Mouse (Mus musculus): Measurements from ENCODE around the gene Ggt6.

Gene Ggt6

DNA sequence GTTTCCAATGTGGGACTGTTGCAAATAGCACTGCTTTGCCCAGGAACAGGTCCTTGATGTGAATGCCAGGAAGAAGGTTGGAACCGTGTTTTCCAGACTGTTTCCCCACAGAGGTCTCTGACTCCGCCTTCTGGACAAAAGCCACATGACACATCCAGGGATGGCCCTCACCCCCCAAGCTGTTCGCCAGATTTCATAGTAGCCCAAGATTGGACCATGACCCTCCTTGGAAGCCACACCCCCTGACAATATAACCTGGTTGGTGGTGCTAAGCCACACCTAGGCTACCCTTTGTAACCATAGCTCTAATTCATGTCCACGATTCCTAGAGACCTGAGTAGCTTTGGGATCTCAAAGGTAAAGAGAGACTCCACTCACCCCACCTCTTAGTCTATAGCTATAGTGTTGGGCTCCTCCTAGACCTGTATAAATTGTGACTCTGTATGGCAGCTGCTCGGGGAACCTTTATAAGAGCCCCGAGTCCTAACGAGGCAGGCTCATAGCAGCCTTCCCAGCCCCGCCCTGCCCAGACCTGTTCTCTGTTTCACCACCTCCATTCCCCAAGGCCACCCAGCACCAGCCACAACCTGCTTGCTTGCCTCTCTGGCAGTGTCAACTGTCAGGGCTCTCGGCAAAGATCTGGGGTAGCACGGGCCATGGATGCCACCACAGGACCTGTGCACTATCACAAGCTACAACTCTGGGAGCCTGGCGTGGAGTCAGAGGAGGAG lies at the start of gene Ggt6:
Ggt6 (plus strand) TSS at position 564 of the 731 bp plus-strand sequence.
- DNase-seq, result peak; percentile 92

GRCm38 (mm10) chr11:72388113-72388529 lies 47.2 kb upstream of the Ggt6 start:
- no peak for DNase-seq

DNA sequence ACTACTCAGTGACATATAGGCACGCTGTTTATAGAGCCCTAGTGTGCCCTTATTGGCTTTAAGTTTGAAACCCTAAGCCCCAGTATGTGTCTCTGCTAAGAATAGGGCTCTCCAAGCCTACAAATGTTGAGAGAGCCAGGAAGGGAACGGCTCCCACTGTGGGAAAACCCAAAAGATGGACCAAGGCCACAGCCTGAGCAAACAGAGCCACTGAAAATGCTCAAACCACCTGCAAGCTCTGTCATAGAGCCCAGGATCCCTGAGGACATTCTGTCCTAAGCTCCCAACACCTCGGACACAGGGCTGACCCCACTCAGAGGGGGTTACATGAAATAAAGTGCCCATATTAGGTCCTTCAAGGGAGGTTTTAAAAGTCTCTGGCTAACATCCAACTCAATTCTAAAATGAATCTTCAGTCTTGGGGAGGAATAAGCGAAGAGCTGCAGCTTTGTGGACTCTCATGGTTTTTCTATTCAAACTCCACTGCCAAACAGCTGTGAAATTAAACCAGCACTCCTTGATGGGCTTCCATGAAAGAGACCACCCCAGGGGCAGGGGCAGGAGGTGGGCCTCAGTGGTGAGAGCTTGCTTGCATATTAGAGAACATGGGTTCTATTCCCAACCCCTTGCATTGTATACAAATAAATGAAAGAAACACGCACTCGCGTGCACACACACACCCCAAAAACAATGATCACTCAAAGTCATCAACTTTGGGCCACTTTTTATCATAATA lies 45.8 kb upstream of the Ggt6 start:
- no peak for DNase-seq

- no peak for DNase-seq
Measured at GRCm38 (mm10) chr11:72391181-72391580, 44.1 kb upstream of the Ggt6 start.

DNA sequence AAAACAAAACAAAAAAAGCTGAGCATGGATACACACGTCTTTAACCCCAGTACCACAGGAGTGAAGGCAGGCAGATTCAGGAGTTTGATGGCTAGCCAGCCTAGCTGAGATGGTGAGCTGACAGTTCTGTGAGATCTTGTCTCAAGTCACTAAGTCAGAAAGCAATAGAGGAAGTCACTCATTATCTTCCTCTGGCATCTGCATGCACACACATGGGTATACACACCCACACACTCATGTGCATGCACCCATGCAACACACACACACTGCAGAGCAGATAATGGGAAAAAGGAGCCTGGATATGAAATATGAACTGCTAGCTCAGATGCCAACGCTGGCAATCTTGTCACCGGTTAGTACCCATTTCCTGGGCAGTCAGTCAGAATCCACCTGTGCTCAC lies 42.1 kb upstream of the Ggt6 start:
- DNase-seq, result no peak

DNA sequence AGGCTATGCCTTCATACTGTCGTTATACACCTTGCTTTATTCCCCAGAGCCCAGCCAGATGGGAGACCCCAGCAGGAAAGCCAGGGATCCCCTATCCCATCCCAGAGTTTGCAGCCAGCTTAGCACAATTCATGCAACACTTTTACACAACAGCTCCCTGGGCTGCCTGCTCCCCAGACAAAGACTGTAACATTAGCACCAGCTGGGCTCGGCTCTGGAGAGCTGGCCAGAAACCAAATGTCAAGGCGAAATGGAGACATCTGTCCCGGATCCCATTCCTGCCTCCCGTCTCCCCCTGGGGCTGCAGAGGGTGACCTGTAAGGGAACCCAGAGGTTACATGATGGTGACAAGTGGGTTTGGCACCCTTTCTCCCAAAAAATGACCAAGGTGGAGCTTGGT lies 41.7 kb upstream of the Ggt6 start:
- DNase-seq, result no peak

GRCm38 (mm10) chr11:72394694-72395093 lies 40.6 kb upstream of the Ggt6 start:
- DNase-seq, result no peak

- no peak for DNase-seq
Measured at GRCm38 (mm10) chr11:72395652-72396051, 39.7 kb upstream of the Ggt6 start.

DNA sequence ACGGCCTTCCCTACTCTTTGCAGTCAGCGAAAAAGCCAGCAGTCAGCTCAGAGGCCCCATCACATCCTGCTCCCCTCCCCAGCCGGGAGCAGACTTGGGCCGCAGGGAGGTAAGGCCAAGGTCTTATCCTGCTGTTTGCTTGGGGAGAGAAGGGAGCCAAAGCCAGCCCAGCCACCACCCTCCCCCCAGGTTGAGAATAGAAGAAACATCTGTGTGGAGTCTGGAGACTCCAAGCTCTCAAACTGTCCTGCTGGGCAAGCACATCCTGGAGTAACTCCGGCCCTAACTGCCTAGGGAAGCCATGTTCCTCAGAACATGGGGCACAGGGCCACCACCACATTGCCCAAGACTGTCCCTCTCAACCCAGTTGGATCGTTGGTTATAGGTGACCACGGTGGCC lies 38.7 kb upstream of the Ggt6 start:
- no peak for DNase-seq

GRCm38 (mm10) chr11:72397072-72397471 lies 38.3 kb upstream of the Ggt6 start:
- DNase-seq, result no peak

DNA sequence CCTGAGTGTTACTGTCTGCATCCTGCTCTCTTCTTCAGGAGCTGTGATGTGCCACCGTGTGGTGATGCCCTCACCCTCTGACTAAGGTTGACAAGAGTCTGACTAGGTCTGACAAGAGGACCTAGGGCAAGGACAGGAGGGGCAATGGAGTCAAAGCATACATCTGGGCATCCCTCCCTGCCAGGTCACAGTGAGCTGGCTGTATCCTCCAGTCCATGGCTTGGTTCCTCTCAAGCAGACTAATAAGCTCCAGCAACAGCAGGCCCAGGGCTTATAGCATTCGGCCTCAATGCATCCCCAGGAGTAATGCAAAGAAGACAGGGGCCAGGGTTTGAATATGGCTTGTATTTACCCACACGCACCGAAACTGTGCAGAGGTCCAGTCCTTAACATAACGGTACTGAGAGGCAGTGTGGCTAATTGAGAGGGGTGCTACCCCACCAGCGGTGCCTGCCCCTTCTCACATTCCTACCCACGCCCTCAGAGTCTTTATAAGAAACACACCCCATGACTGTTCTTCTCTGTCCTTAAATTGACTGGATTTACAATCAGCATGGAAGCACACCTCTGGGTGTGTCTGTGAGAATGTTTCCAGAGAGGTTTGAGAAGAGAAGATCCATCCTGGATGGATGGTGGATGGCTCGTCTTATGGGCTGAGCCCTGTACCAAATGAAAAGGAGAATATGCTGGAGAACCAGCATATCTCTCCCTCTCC lies 37.4 kb upstream of the Ggt6 start:
- DNase-seq, result no peak

DNA sequence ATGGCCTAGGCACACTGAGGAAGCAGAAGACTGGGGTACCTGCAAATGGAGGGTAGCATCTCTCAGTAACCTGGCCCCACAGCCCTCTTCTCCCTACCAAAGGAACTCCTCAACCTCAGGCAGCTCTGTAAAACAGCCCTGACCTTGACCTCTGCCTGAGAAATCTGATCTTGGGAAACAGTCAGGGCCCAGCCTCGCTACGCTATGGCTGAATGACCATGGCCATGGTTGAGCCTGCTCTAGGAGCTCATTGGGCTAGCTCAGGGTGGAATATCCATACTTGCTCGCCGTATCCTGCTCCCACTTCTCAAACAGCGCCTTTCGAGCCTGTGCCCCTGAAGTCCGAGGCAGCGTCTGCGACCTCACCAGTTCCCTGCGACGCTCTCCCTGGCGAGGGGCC lies 34.3 kb upstream of the Ggt6 start:
- DNase-seq, result peak; percentile 64

GRCm38 (mm10) chr11:72402017-72402416 lies 33.3 kb upstream of the Ggt6 start:
- peak; percentile 74 for DNase-seq

DNA sequence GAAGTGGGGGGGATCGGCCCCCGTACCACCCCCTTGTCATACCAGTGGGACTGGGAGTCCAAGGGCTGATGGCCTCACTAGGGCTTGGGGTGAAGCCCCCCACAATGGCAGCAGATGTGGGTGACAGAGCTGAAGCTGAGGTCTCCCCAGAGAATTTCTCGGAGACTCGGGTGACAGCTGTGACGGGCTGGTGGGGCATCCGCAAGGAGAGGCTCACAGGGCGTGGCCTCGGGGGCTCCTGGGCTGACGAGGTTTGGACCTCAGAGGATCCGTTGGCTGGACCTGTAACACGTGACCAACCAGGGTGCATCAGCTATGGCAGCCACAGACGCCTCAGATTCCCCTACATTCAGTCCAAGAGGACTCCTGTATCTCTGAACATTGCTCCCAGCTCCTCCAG lies 32.4 kb upstream of the Ggt6 start:
- DNase-seq, result no peak

DNA sequence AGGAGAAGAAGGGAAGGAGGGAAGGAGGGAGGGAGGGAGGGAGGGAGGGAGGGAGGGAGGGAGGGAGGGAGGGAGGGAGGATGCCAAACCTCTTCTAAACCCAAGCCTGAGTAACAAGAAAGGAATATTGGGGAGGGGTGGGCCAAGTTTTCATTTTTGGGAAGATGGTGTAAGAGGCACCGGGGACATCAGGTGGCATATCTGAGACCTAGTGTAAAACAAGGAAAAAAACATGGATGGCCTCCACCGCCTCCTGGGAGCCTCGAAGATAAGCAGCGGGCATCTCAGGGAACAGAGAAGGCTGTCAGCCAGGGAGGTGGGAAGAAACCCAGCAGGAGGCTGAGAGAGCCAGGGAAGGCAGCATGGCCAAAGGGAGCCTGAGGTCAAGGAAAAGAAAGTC lies 29.8 kb upstream of the Ggt6 start:
- no peak for DNase-seq

GRCm38 (mm10) chr11:72406079-72406675 lies 29.1 kb upstream of the Ggt6 start:
- no peak for DNase-seq

GRCm38 (mm10) chr11:72407081-72407480 lies 28.2 kb upstream of the Ggt6 start:
- no peak for DNase-seq

GRCm38 (mm10) chr11:72407574-72407973 lies 27.8 kb upstream of the Ggt6 start:
- DNase-seq, result no peak

- no peak for DNase-seq
Measured at GRCm38 (mm10) chr11:72408451-72409170, 26.7 kb upstream of the Ggt6 start.

GRCm38 (mm10) chr11:72409649-72410385 lies 25.5 kb upstream of the Ggt6 start:
- DNase-seq, result no peak

DNA sequence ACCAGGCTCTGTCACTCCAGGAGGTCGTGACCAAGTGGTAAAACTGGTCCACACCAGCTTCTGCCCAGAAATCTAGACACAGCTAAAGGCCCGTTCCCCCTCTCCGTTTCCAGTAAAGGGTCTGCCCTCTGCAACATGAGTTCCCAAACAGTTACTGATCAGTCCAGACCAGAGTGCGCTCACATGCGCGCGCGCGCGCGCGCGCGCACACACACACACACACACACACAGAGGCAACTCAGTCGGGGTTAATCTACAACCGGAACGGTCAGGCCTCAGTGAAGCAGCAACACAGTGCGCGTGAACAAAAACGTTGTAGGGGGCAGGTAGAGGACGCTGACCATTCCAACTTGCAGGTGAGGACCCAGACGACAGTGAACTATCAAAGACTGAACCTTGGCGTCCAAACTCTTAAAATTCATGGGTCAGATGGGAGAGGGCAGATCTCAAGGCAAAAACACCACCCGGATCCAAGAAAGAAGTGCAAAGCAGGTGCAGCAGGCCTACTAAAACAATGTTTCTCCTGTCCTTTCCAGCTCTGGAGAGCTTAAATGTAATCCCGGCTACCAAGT lies 24.7 kb upstream of the Ggt6 start:
- DNase-seq, result peak; percentile 92

Data from kidney, adult 11 months (tissue).